Mouse (Mus musculus): ENCODE results near the gene Etfdh. TPM values are rescaled to one million over a fixed set of nuclear protein-coding genes. Genes with fewer than 3 reads are reported as not detected.

Gene Etfdh
- total RNA-seq (2021): 10 to 100 TPM; 31.5 to 32.6 TPM
- long read RNA-seq, transcript Etfdh-201 (13 exons, 2,377 nt): major isoform, 28 of 32 reads
- long read RNA-seq, partial matches to known transcripts: 3 of 32 reads
- long read RNA-seq, other reads (novel, unspliced or antisense): 1 of 32 reads

DNA sequence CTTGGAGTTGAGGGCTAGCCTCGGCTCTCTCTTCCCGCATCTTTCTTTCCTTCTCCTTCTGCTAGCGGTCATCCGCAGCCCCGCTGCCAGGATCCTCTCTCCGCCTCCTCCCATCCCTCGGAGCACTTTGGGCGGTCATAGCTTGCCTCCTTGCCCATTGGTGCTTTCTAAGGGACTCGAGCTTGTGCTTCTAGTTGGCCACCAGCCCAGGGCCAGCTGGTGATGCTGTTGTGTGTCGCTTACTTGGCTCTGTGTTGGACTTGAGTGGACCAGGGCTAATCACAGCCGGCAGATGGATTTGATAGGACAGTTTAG lies at the start of gene Etfdh:
Etfdh (minus strand) TSS at position 85 of the 315 bp plus-strand sequence.
- peak; percentile 70 to 79 for DNase-seq (ENCODE audit: low spot score in 2 of 2)

DNA sequence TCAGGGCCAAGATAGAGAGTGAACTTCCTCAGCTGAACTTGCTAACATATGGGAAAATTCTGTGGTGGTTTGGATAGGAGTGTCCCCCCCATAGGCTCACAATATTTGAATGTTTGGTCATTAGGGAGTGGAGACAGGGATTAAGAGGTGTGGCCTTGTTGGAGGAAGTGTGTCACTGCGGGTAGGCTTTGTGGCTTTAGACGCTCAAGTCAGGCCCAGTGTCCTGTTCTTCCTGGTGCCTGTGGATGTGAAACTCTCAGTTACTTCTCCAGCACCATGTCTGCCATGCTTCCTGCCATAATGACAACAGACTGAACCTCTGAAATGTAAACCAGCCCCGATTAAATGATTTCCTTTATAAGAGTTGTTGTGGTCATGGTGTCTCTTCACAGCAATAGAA lies 47.1 kb upstream of the Etfdh start:
- no peak for DNase-seq (ENCODE audit: low spot score in 2 of 2)

DNA sequence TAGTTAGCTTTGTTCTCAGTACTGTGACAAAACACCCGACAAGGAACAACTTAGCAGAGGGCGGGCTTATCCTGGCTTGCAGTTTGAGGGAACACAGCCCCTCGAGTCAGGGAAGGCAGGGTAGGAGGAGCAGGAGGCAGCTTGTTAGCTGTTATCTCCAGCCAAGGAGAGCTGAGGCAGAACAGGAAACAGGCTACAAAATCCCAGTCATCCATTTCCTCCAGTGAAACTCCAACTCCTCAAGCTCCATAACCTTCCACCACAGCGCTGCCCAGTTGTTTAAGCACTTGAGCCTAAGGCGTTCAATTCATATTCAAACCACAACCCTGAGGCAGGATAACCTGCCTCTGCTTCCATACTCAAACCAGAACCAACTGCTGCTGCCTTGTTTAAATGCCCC lies 45.3 kb upstream of the Etfdh start:
- DNase-seq (ENCODE audit: low spot score in 2 of 2): no peak

GRCm38 (mm10) chr3:79673082-79673481 lies 43.8 kb upstream of the Etfdh start:
- peak; percentile 78 to 80 for DNase-seq (ENCODE audit: low spot score in 2 of 2)

- no peak for DNase-seq (ENCODE audit: low spot score in 2 of 2)
These were observed 42.9 kb upstream of the Etfdh start for GRCm38 (mm10) chr3:79672188-79672587.

- DNase-seq (ENCODE audit: low spot score in 2 of 2): no peak
These were observed 41.3 kb upstream of the Etfdh start for GRCm38 (mm10) chr3:79670556-79670955.

DNA sequence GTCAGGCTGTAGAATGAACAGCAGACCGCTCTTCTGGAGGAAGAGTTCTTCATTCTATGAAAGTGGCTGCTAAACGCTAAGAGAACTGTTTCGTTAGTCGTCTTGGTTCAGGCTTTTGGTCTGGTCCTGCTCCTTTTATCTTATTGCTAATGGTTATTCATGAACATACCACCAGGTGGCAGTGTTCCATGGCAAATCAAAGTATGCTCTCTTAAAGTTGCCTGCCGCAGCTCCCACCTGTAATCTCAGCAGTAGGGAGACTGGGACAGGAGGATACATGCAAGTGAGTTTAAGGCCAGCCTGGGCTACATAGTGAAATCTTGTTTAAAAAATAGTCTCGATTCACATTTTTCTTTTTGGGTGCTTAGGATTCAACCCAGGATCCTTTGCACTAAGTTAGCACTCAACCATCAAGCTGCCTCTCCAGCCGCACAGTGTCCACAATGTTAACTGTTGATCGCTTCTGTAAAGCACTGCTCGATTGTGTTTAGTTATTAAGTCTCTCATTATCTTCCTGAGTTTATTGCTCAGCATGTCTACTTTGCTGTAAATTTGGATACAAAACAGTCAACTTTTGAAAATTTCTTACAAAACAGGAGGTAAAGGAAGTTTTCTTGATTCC lies 35.6 kb upstream of the Etfdh start:
- DNase-seq (ENCODE audit: low spot score in 2 of 2): peak; percentile 42 to 72

DNA sequence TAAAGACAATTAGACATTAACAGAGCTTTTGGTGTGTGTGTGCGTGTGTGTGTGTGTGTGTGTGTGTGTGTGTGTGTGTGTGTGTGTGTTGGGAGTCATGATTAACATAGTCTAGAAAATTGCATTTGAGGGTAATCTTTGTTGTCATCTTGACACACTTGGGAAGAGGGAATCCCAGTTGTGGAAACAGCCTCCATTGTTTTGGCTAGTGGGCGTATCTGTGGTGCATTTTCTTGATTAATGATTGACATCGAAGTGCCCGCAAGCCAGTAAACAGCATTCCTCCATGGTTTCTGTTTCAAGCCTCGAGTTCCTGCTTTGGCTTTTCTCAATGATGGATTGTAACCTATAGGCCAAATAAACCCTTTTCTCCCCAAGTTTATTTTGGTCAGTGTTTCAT lies 27.4 kb upstream of the Etfdh start:
- no peak for DNase-seq (ENCODE audit: low spot score in 2 of 2)

GRCm38 (mm10) chr3:79652129-79652528 lies 22.8 kb upstream of the Etfdh start:
- DNase-seq (ENCODE audit: low spot score in 2 of 2): no peak

GRCm38 (mm10) chr3:79628561-79629415 lies 512 bp downstream of the Etfdh start, which contains the start of gene 4930579G24Rik:
Gene 4930579G24Rik (plus strand): TSS chr3:79629079.
- DNase-seq (ENCODE audit: low spot score in 2 of 2): peak; percentile 90 to 93

- no peak for DNase-seq (ENCODE audit: low spot score in 2 of 2)
These were observed 1.1 kb downstream of the Etfdh start for GRCm38 (mm10) chr3:79628182-79628560.

DNA sequence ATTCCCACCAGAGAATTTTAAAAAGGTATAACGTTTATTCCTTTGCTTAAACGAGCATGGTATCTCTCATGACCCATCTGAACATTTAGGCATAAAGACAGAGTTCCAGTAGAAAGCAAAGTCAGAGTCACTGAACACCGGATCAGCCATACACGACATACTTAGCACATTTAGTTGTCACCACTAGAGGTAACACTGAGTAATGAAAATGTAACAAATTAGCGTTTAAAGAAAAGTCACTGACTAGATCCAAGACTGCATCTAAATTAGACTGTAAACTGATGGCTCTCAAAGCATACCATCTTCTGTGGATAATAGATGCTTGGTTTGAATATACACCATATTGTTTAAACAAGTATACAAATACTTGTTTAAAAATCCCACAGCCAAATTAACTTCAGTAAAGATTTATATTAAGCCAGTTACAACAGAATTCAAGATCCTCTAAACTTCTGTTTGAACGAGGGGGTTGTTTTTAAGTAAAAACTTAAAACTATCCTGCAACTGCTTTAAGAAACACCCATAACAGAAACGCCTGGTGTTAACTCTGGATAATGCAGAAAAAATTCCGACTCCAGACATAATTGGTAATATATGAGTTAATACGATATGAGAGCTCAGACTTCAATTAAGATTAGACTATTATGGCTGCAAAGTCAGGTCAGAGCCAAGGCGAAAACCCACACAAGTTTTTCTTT lies 1.7 kb downstream of the Etfdh start:
- no peak for DNase-seq (ENCODE audit: low spot score in 2 of 2)

- DNase-seq (ENCODE audit: low spot score in 2 of 2): no peak
These were observed 19.4 kb downstream of the Etfdh start for GRCm38 (mm10) chr3:79609886-79610285.

- no peak for DNase-seq (ENCODE audit: low spot score in 2 of 2)
These were observed 33.8 kb downstream of the Etfdh start for GRCm38 (mm10) chr3:79595468-79595867.

DNA sequence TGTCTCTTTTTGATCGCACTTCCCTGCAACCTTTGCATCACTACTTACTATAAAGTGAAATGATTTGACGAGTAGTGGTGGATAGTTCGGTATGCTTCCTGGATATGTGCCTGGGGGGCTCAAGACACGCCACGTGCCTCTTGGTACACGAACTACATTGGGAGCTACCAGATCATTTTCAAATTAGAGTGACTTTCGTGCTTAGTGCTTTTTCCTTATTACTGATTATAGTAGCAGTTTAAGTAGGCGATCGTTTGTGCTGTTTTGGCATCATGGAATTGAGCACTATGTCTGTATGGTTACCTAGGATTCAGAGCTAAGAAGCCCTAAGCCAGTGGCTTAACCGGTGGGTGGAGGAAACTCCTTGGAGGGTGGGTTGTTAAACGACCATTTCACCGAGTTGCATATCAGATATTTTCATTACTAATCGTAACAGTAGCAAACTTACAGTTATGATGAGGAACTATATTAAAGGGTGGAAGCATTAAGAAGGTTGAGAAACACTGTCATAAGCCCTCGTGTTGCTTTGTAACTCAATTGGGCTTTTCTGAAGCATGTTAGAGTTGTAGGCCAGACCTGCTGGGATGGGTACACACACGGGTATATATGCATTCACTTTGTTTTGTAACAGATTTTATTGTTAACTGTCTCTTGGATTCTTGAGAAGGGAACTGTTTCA lies 37.4 kb downstream of the Etfdh start:
- no peak for DNase-seq (ENCODE audit: low spot score in 2 of 2)

DNA sequence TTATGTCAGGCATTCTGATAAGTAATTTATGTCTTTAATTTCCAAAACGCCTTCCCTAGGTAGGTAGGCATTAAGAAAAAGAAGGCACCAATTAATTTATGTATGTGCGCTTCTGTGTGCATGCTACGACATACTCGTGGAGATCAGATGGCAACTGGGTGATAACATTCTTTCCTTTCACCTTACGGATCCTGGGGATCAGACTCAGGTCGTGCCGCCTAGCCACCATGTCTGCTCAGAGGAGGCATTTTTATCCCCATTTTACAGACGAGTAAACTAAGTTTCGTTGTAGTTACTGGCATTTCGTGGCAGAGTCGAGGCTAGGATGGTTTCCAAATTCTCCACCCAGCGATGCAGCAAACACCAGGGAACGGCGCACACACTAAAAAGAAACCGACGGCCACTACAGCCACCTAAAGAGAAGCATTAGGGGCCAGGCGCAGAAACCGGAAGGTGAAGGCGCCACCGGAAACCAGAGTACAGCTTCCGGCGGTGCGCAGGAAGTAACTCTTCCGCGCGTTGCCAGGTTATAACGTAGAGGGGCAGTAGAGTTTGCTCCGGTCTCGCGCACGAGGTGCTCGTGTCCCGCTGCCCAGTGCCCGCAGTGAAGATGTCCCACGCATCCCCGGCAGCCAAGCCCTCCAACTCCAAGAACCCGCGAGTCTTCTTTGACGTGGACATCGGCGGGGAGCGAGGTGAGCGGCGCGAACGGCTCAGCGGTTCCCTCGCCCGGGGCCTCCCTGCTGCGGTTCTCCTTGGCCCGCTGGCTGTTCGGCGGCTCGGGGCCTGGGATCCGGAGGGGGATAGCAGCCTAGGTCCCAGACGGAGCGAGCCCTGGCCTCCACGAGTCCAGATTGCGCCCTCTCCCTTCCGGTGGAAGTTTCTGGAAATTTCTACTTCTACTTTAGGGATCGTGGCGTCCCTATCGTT lies 38.2 kb downstream of the Etfdh start, which contains the start of gene Ppid:
Ppid (plus strand) TSS at position 480 of the 930 bp plus-strand sequence.
- DNase-seq (ENCODE audit: low spot score in 2 of 2): peak; percentile 69 to 81

GRCm38 (mm10) chr3:79589671-79590070 lies 39.6 kb downstream of the Etfdh start:
- no peak for DNase-seq (ENCODE audit: low spot score in 2 of 2)

DNA sequence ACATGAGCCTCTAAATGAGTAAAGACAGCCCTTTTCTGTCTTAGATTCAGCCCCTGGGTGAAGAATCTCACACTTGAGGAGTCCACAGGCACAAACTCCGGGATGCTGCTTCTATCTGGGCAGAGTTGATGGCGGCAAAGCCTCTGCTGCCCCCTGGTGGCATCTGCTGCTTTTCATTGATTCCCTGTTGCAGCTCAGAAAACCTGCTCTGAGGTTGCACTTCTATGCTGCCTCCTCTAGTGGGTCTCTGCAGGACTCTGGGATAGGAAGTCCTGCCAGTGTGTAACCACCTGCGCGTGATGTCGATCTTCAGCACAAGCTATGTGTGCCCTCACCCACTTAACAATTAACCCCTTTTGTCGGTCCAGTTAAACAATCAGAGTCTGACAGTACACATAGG lies 42.5 kb downstream of the Etfdh start:
- DNase-seq (ENCODE audit: low spot score in 2 of 2): peak; percentile 95 to 96

DNA sequence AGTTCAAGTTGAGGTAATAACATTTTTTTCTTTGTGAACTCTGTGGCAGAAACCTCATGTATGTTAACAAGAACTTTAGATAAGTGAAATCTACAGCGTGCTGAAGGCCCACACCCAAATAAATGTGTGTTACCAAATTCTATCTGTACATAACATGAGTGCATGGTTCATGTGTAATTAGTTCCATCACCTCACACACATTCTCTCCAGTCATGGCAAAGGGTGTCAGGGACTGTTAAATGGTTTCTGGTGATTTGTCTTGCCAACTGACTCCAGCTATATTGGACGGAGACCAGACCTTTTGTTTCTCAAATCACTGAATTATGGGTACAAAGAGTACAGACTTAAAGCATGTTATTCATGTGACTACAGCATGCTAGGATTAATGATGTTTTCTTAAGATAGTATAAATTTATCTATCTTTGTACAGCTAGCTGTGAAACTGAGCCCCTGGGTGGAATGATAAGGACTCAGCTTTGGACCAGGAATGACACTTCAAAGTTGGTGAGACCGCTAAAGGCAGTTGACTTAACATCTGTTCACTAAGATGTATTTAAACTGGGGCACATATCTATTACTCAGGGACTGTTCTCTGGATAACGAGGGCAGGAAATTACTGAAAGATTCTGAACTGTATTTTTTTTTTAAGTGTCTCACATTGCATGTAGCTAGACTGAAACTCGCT lies 49.3 kb downstream of the Etfdh start:
- no peak for DNase-seq (ENCODE audit: low spot score in 2 of 2)

DNA sequence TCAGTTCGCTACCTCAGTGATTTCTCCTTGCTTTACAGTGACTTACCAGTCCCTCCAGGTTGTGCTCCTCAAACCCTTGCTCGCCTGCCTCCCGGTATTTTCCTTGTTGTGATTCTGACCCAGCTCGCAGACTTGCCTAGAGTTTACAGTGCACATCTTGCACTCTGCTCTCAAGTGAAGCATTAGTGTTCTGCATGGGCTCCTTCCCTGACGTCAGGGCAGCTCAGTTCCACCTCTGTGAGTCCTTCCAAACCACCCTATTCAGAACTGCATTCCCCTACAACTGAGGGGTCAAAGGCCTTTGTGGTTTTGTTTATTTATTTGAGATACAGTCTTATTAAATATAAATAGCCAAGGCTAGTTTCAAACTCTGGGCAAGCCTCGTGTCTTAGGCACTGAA lies 51.1 kb downstream of the Etfdh start:
- DNase-seq (ENCODE audit: low spot score in 2 of 2): no peak
